Mouse (Mus musculus): ENCODE results near the gene Hck.

DNA sequence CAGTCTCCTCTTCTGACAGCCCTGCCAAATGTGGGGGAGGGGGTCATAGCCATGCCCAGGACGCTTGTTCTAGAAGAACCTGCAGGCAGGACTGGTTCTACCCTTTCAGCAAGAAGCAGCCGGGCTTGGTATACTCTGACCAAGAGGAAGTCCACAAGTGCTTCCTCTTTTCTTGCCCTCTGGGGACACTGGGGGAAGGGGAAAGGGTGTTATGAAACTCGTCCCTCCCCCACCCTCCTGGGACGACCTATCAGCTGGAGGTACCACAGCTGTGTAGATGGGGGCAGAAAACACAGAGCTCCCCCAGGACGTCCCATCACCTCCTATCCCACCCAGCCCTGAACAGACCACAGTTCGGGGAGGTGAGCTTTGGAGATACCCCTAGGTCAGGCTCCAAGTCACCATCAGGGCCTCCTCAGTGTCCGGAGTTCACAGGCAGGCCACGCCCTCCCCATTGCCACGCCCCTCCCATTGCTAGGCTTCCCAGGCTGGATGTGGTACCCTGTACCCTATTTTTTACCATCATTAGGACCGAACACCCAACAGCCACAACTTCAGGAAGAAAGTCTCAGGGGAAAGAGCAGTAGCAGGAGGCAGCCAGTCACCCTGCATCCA lies 17.6 kb upstream of the Hck start:
- TF ChIP-seq GATA1 (IDR thresholded peaks at IDR 0.05; ENCODE audit: borderline replicate concordance, low read length) (no peak), CTCF (IDR thresholded peaks at IDR 0.05; ENCODE audit: low read depth, low read length) (no peak), TAL1 (conservative IDR thresholded peaks at IDR 0.05; ENCODE audit: low read depth, low read length) (no peak)

All from G1E (cell line).